Mouse (Mus musculus) right cerebral cortex, postnatal 36 days (tissue): ENCODE measurements around the gene Gm32742.
A peak's percentile ranks its signal among the peaks of the same experiment; 100 is the strongest.
"Not testable (repeated sequence)": the region's sequence is repeated elsewhere in the genome, so short reads cannot be mapped to it uniquely, and the experiment has no call there.

Experiments
- DNase-seq, 2 experiments: peaks; one replicate each; pipeline ENCODE4 v3.0.0; 2022; ENCODE audit warnings: low spot score in 2 of 2, mixed read lengths in 1 of 2

The Gm32742 gene

GRCm38 (mm10) chr9:51152079-51152752, 13.1 kb downstream of the Gm32742 start:
- peak; percentile 14 to 34 for DNase-seq

- no peak for DNase-seq
Measured at GRCm38 (mm10) chr9:51147294-51147693, 18.0 kb downstream of the Gm32742 start.

GRCm38 (mm10) chr9:51146496-51146895, 18.8 kb downstream of the Gm32742 start:
- no peak for DNase-seq

DNA sequence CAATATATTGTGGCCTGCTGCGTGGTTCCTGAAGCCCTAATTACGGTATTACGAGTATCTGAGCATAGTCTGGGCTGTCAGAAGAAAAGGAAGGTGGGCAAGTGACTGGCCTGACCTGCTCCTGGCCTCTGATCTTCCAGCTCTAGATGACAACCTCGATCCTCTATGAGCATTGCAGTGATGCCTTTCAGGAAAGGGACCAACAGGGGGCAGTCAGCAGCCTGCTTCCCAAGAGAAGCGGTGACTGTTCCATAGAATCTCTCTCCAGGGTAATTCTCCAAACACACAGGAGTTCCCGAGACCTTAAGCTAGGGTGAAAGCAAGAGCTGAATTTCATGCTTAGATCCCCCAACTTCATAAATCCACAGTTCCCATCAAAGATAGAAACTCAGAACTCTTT, 21.1 kb downstream of the Gm32742 start:
- DNase-seq, result no peak

DNA sequence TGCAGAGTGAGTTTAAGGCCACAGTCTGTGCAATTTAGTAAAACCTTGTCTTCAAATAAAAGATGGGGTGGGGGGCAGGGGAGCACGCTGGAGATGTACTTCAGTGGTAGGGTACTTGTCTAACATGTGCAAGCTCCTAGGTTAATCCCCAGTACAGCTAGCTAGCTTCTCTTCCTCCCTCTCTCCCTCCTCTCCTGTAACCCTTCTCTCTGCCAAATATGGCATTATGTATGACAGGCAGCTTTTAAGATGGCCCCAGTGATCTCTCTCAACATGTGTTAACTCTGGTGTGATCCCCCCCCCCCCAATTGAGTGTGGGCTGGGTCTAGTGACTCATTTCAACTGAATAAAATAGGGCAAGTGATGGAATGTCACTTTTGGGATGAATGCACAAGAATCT, 21.9 kb downstream of the Gm32742 start:
- DNase-seq, result no peak

DNA sequence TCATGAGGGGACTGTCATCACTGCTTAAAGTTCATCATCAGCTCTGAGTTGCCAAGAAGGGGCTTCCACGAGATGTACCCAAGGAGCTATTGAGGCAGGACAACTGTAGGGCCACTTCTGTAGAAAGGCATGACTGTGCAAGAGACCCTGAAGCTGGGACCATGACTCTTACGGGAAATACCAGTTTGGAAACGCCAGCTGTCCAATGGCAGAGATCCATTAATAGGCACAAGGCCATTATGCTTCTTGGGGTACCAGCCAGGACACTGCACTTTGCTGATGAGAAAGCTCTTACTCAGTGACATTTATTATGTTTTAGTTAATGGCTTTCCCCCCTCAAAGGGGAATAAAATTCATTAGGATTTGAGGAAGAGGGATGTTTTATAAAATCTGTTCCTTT, 24.6 kb downstream of the Gm32742 start:
- DNase-seq, result no peak

GRCm38 (mm10) chr9:51139401-51139800, 25.9 kb downstream of the Gm32742 start:
- DNase-seq, result not testable (repeated sequence)

DNA sequence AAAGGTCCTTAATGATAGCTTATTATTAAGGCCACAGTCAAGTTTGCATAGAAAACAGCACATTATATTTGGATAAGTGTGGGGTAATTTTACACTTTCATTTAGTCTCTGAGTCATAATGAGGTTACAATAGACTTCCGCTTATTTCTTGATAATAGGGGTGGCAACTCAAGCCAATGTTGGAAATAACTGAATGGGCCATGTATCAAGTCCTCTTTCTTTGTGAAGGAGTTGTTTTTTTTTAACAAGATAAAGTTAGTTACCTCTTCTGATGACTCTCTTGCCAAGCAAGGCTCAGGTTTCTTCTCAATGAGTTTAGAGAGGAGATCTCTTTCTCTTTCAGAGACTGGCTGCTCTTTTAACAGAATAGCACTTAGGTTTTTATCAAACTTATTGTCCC, 27.0 kb downstream of the Gm32742 start:
- DNase-seq, result no peak

DNA sequence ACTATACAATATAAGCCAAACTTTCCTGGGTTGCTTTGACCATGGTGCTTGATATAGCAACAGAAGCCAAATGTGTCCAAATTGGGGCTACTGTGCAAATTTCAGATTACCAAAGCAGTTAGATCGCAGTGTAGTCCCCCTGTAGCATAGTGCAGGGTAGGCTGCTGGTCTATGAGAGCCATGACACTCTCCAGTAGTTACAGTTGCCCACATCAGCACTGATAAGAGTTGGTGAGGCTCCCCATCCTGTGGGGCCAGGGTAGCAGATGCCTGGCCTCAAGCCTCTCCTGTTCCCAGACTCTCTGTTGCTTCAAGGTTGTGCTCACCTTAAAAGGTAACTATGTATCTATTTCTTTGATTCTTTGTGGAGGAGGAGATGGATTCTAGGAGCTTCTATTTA, 27.5 kb downstream of the Gm32742 start:
- DNase-seq, result no peak

- DNase-seq, result no peak
Measured at GRCm38 (mm10) chr9:51137432-51137831, 27.9 kb downstream of the Gm32742 start.

DNA sequence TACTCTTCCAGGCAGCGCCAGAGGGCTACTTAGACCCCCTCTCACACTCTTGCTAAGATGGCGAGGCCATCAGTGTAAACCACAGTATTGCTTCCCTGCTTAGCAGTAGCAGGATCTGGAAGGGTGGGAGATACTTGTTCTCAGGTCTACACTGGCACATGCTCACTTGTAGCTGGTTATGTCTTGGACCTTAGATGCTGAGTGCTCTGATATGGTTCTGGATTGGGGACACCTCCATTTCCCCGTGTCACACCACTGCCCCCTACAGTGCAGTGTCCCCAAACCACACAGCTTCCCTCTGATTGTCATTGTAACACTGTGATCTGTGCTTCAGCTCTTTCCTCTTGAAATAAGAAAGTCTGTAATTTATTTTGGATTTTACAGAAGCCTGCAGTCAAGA, 28.3 kb downstream of the Gm32742 start:
- DNase-seq, result no peak

- no peak for DNase-seq
Measured at GRCm38 (mm10) chr9:51114767-51115166, 50.5 kb downstream of the Gm32742 start.

DNA sequence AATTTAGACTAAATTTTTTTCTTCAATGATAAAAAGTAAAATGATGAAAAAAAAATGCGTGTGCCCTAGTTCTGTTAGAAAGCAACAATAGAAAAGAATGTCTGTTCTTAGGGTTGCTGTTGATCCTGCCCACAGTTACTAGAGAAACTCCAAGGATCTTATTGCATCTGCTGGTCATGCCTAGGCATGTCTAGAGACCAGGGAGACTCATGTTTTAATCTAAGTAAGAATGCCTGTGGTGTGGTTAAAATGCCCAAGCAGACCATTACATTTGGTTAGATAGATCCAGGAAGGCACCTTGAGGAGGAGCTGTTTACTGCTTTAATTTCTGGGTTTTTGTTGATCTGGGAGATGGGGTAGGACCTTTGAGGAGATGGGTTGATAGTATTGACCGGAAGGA, 59.6 kb downstream of the Gm32742 start:
- no peak for DNase-seq

GRCm38 (mm10) chr9:51103808-51104514, 61.4 kb downstream of the Gm32742 start:
- DNase-seq, result no peak

DNA sequence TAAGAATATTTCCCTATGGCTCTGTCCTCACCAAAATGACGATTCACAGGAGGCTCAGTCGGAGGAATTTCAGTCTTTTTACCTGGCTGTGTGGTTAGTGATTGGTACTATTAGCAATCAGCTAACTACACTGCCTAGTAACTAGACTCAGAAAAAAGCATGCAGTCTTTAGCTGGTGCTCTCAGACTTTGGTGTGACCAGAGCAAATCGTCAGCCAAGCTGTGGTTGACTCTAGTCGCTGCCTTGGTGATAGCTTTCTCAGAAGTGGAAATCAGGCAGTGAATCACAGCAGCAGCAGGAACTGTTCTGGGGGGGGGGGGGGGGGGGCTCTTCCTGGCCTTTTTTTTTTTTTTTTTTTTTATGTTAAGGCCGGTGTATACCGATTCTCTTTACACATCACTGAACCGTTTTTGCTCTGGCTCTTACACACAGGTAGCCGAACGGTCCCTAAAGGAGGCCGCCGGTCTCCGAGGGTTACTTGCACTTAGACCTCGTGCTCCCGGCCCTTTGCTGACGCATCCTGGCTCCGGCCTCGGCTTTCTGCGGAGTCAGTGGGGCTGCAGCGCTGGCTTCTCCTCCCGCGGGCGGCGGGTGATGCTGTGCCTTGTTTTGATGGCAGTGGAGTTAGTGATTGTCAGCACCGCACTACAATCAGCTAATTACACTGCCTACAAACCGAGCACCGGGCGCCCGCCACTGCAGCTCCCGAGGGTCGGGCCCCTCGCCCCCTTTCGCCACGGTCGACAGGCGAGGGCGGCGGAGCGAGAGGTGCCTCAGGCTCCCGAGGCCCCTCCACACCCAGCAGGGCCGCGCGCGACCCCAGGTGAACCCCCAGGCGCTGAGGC, 62.1 kb downstream of the Gm32742 start:
- DNase-seq, result peak in 1 of 2 experiments; percentile 17

- no peak for DNase-seq
Measured at GRCm38 (mm10) chr9:51101756-51102425, 63.4 kb downstream of the Gm32742 start, which contains the start of gene 4833427G06Rik. TSS of gene 4833427G06Rik (minus strand) at chr9:51102078.

DNA sequence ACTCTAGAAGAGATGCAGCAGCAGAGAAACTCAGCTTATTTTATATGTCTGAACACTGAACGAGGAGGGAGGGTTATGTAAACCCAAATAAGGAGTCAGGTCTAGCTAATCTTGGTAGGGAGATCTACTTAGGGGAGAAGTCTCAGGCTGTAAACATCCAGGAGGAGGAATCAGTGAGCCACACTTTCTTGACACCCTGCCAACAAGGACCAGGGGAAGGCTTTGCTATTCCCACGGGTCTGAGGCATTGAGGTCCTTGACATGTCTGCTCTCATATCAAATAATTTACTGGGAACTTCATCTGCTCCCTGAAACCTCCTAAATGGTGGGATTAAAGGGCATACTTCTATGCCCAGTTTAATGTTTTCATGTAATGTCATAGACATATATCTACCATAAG, 69.0 kb downstream of the Gm32742 start:
- DNase-seq, result no peak

- no peak for DNase-seq
Measured at GRCm38 (mm10) chr9:51093697-51094096, 71.6 kb downstream of the Gm32742 start.

- no peak for DNase-seq
Measured at GRCm38 (mm10) chr9:51081614-51082013, 83.7 kb downstream of the Gm32742 start.
